Mouse (Mus musculus) frontal cortex, postnatal 25 days (tissue): Measurements from ENCODE around the gene Lyrm9.
A peak's percentile ranks its signal among the peaks of the same experiment; 100 is the strongest.
"Not testable (repeated sequence)": the region's sequence is repeated elsewhere in the genome, so short reads cannot be mapped to it uniquely, and the experiment has no call there.

Source experiments
- DNase-seq, 2 experiments: peaks; one replicate each; pipeline ENCODE4 v3.0.0; 2022; ENCODE audit warnings: low spot score in 2 of 2

Lyrm9 gene

GRCm38 (mm10) chr11:78851216-78851870 is 25.0 kb downstream of the Lyrm9 start:
- no peak for DNase-seq

- DNase-seq: no peak
These were observed 25.5 kb downstream of the Lyrm9 start for GRCm38 (mm10) chr11:78851871-78852265.

- no peak for DNase-seq
These were observed 26.1 kb downstream of the Lyrm9 start for GRCm38 (mm10) chr11:78852529-78852928.

- DNase-seq: peak; percentile 64 to 74
These were observed 29.9 kb downstream of the Lyrm9 start for GRCm38 (mm10) chr11:78856310-78856709.

- no peak for DNase-seq
These were observed 31.2 kb downstream of the Lyrm9 start for GRCm38 (mm10) chr11:78857611-78858010.

GRCm38 (mm10) chr11:78863898-78864297 is 37.5 kb downstream of the Lyrm9 start:
- DNase-seq: no peak

- no peak for DNase-seq
These were observed 38.3 kb downstream of the Lyrm9 start for GRCm38 (mm10) chr11:78864567-78865278.

- DNase-seq: no peak
These were observed 38.9 kb downstream of the Lyrm9 start for GRCm38 (mm10) chr11:78865314-78865713.

- DNase-seq: no peak
These were observed 40.1 kb downstream of the Lyrm9 start for GRCm38 (mm10) chr11:78866486-78866885.

GRCm38 (mm10) chr11:78867696-78868095 is 41.3 kb downstream of the Lyrm9 start:
- DNase-seq: no peak

- not testable (repeated sequence) for DNase-seq
These were observed 42.8 kb downstream of the Lyrm9 start for GRCm38 (mm10) chr11:78869205-78869604.

GRCm38 (mm10) chr11:78870891-78871290 is 44.5 kb downstream of the Lyrm9 start:
- no peak for DNase-seq

- DNase-seq: no peak
These were observed 46.4 kb downstream of the Lyrm9 start for GRCm38 (mm10) chr11:78872782-78873181.

GRCm38 (mm10) chr11:78879727-78880126 is 53.3 kb downstream of the Lyrm9 start:
- no peak for DNase-seq

- no peak for DNase-seq
These were observed 60.3 kb downstream of the Lyrm9 start for GRCm38 (mm10) chr11:78886693-78887092.

GRCm38 (mm10) chr11:78887102-78887971 is 61.0 kb downstream of the Lyrm9 start:
- peak; percentile 57 to 72 for DNase-seq

GRCm38 (mm10) chr11:78889156-78889555 is 62.8 kb downstream of the Lyrm9 start:
- no peak for DNase-seq
